Mouse (Mus musculus) MEL (cell line): ENCODE measurements around the gene Tead1. TPM values are rescaled to one million over a fixed set of nuclear protein-coding genes. Genes with fewer than 3 reads are reported as not detected.

Experiments used
- DNase-seq: peaks from one replicate; pipeline ENCODE4 v3.0.0; 2011; ENCODE audit warnings: low read depth, low spot score
- H3K27ac ChIP-seq: 2 replicates; pipeline ENCODE4 v1.5.1; 2012; ENCODE audit warnings: low read depth, mild to moderate bottlenecking, control low read depth, low read length, moderate library complexity; ENCODE audit not compliant: control insufficient read depth
- H3K27me3 ChIP-seq, 2 experiments: fragments of 150-350 bp in 1 of 2; sonication (generic) in 1 of 2; 2 replicates each; pipeline ENCODE4 v1.6.1; 2012; ENCODE audit warnings: low read length in 2 of 2, mild to moderate bottlenecking in 2 of 2, improper control_type of control experiment in 1 of 2, moderate library complexity in 1 of 2; ENCODE audit not compliant: insufficient read depth in 2 of 2, control insufficient read depth in 1 of 2
- H3K36me3 ChIP-seq, 2 experiments: 2 replicates each; pipeline ENCODE4 v1.6.1; 2012 to 2014; ENCODE audit warnings: low read length in 2 of 2, improper control_type of control experiment in 1 of 2, inconsistent platforms in 1 of 2, mild to moderate bottlenecking in 1 of 2; ENCODE audit not compliant: insufficient read depth in 2 of 2, control insufficient read depth in 1 of 2
- H3K4me1 ChIP-seq, 2 experiments: fragments of 150-350 bp in 1 of 2; sonication (generic) in 1 of 2; 2 replicates each; pipeline ENCODE4 v1.6.1; 2012; ENCODE audit warnings: low read length in 2 of 2, improper control_type of control experiment in 1 of 2, mild to moderate bottlenecking in 1 of 2; ENCODE audit not compliant: insufficient read depth in 2 of 2, control insufficient read depth in 1 of 2
- H3K4me3 ChIP-seq, 2 experiments: fragments of 150-350 bp in 1 of 2; sonication (generic) in 1 of 2; 2 replicates each; pipeline ENCODE4 v1.5.1; 2012; ENCODE audit warnings: low read depth in 2 of 2, low read length in 2 of 2, mild to moderate bottlenecking in 2 of 2, moderate library complexity in 2 of 2, control low read depth in 1 of 2, improper control_type of control experiment in 1 of 2; ENCODE audit not compliant: control insufficient read depth in 1 of 2, insufficient read depth in 1 of 2
- H3K79me2 ChIP-seq: 2 replicates; pipeline ENCODE4 v1.6.1; 2012; ENCODE audit warnings: mild to moderate bottlenecking, low read length, moderate library complexity; ENCODE audit not compliant: control insufficient read depth, poor library complexity, insufficient read depth
- H3K9ac ChIP-seq: 2 replicates; pipeline ENCODE4 v1.6.1; 2012; ENCODE audit warnings: low read depth, mild to moderate bottlenecking, control low read depth, low read length, moderate library complexity; ENCODE audit not compliant: control insufficient read depth, poor library complexity, severe bottlenecking
- H3K9me3 ChIP-seq: fragments of 150-350 bp; sonication (generic); replicated peaks from 2 replicates; pipeline ENCODE4 v1.6.1; 2012; ENCODE audit warnings: mild to moderate bottlenecking, low read length, improper control_type of control experiment, moderate library complexity; ENCODE audit not compliant: insufficient read depth
- BHLHE40 ChIP-seq: IDR thresholded peaks from 2 replicates; pipeline ENCODE4 v1.6.1; 2012; ENCODE audit warnings: low read depth, mild to moderate bottlenecking, inconsistent platforms, low read length, improper control_type of control experiment, borderline replicate concordance
- CHD1 ChIP-seq: IDR thresholded peaks from 2 replicates; pipeline ENCODE4 v1.6.1; 2012; ENCODE audit warnings: low read depth, mild to moderate bottlenecking, inconsistent platforms, low read length, improper control_type of control experiment
- CTCF ChIP-seq, 3 experiments: IDR thresholded peaks in 2 of 3; conservative IDR thresholded peaks in 1 of 3; 2 replicates each; pipeline ENCODE4 v1.5.1; 2011 to 2012; ENCODE audit warnings: low read length in 3 of 3, low read depth in 2 of 3, mild to moderate bottlenecking in 2 of 3, improper control_type of control experiment in 1 of 3, inconsistent platforms in 1 of 3, mixed read lengths in 1 of 3, moderate library complexity in 1 of 3; ENCODE audit not compliant: control insufficient read depth in 1 of 3, insufficient read depth in 1 of 3, poor library complexity in 1 of 3, severe bottlenecking in 1 of 3
- E2F4 ChIP-seq: IDR thresholded peaks from 2 replicates; pipeline ENCODE4 v1.6.1; 2011; ENCODE audit warnings: low read depth, low read length, improper control_type of control experiment, borderline replicate concordance
- ELF1 ChIP-seq: IDR thresholded peaks from 2 replicates; pipeline ENCODE4 v1.6.1; 2014; ENCODE audit warnings: low read depth, mild to moderate bottlenecking, inconsistent platforms, low read length, improper control_type of control experiment, moderate library complexity
- EP300 ChIP-seq, 2 experiments: IDR thresholded peaks; 2 replicates each; pipeline ENCODE4 v1.6.1; 2011; ENCODE audit warnings: improper control_type of control experiment in 2 of 2, low read length in 2 of 2, low read depth in 1 of 2, mild to moderate bottlenecking in 1 of 2
- GABPA ChIP-seq: IDR thresholded peaks from 2 replicates; pipeline ENCODE4 v1.6.1; 2012; ENCODE audit warnings: low read depth, mild to moderate bottlenecking, inconsistent platforms, low read length, improper control_type of control experiment, moderate library complexity
- GATA1 ChIP-seq: IDR thresholded peaks from 2 replicates; pipeline ENCODE4 v1.6.1; 2011; ENCODE audit warnings: low read depth, low read length, improper control_type of control experiment
- JUND ChIP-seq: IDR thresholded peaks from 2 replicates; pipeline ENCODE4 v1.6.1; 2011; ENCODE audit warnings: low read depth, mild to moderate bottlenecking, improper control_type of control experiment, low read length
- MAFK ChIP-seq: IDR thresholded peaks from 2 replicates; pipeline ENCODE4 v1.6.1; 2011; ENCODE audit warnings: low read depth, mild to moderate bottlenecking, low read length, improper control_type of control experiment, borderline replicate concordance
- MEF2A ChIP-seq: IDR thresholded peaks from 2 replicates; pipeline ENCODE4 v1.6.1; 2014; ENCODE audit warnings: low read depth, mild to moderate bottlenecking, inconsistent platforms, low read length, improper control_type of control experiment; ENCODE audit not compliant: poor library complexity, insufficient replicate concordance, severe bottlenecking; ENCODE audit errors: extremely low read depth
- MXI1 ChIP-seq: IDR thresholded peaks from 2 replicates; pipeline ENCODE4 v1.6.1; 2011; ENCODE audit warnings: mild to moderate bottlenecking, low read depth, low read length, improper control_type of control experiment
- MYC ChIP-seq: IDR thresholded peaks from 2 replicates; pipeline ENCODE4 v1.6.1; 2011; ENCODE audit warnings: low read depth, mild to moderate bottlenecking, low read length, improper control_type of control experiment, moderate library complexity
- POLR2AphosphoS2 ChIP-seq: IDR thresholded peaks from 2 replicates; pipeline ENCODE4 v1.6.1; 2011; ENCODE audit warnings: low read length, improper control_type of control experiment
- POLR2AphosphoS5 ChIP-seq: IDR thresholded peaks from 2 replicates; pipeline ENCODE4 v1.6.1; 2012; ENCODE audit warnings: low read depth, borderline replicate concordance, mild to moderate bottlenecking, inconsistent platforms, low read length, moderate library complexity, mixed read lengths
- RAD21 ChIP-seq: IDR thresholded peaks from 2 replicates; pipeline ENCODE4 v1.6.1; 2011; ENCODE audit warnings: mild to moderate bottlenecking, low read depth, low read length, improper control_type of control experiment
- RCOR1 ChIP-seq: IDR thresholded peaks from 2 replicates; pipeline ENCODE4 v1.6.1; 2012; ENCODE audit warnings: low read depth, mild to moderate bottlenecking, inconsistent platforms, low read length, improper control_type of control experiment
- SIN3A ChIP-seq: IDR thresholded peaks from 2 replicates; pipeline ENCODE4 v1.6.1; 2012; ENCODE audit warnings: low read length, improper control_type of control experiment, inconsistent platforms
- SMC3 ChIP-seq: IDR thresholded peaks from 2 replicates; pipeline ENCODE4 v1.6.1; 2011; ENCODE audit warnings: low read depth, low read length, improper control_type of control experiment
- TAL1 ChIP-seq: IDR thresholded peaks from 2 replicates; pipeline ENCODE4 v1.6.1; 2012; ENCODE audit warnings: mild to moderate bottlenecking, inconsistent platforms, low read length, moderate library complexity, mixed read lengths
- TBP ChIP-seq: IDR thresholded peaks from 2 replicates; pipeline ENCODE4 v1.8.0; 2011; ENCODE audit warnings: low read depth, low read length, improper control_type of control experiment
- UBTF ChIP-seq: IDR thresholded peaks from 2 replicates; pipeline ENCODE4 v1.6.1; 2012; ENCODE audit warnings: low read depth, mild to moderate bottlenecking, inconsistent platforms, low read length, improper control_type of control experiment, moderate library complexity, borderline replicate concordance; ENCODE audit not compliant: insufficient read depth
- USF1 ChIP-seq: IDR thresholded peaks from 2 replicates; pipeline ENCODE4 v1.6.1; 2014; ENCODE audit warnings: low read depth, mild to moderate bottlenecking, inconsistent platforms, low read length, improper control_type of control experiment, moderate library complexity
- USF2 ChIP-seq, 2 experiments: IDR thresholded peaks; 2 replicates each; pipeline ENCODE4 v1.6.1; 2011 to 2012; ENCODE audit warnings: improper control_type of control experiment in 2 of 2, low read length in 2 of 2, borderline replicate concordance in 1 of 2, inconsistent platforms in 1 of 2, low read depth in 1 of 2, mild to moderate bottlenecking in 1 of 2; ENCODE audit not compliant: insufficient read depth in 1 of 2
- ZC3H11A ChIP-seq: IDR thresholded peaks from 2 replicates; pipeline ENCODE4 v1.6.1; 2012; ENCODE audit warnings: low read depth, mild to moderate bottlenecking, inconsistent platforms, low read length, improper control_type of control experiment
- polyA plus RNA-seq, 2 experiments: library from polyadenylated mRNA; stranded (reverse) in 1 of 2; unstranded in 1 of 2; fragments of >175 nt in 1 of 2; fragments of >200 nt in 1 of 2; gene quantifications; 2 replicates each; pipeline versions ENCODE4 v1.2.1 to v1.2.4; 2012; ENCODE audit warnings: low replicate concordance in 2 of 2, low read depth in 1 of 2; ENCODE audit not compliant: insufficient read length in 2 of 2, insufficient read depth in 1 of 2, missing spikeins in 1 of 2
- total RNA-seq: library from RNA; depleted of rRNA; stranded (reverse); fragments of 300-350 nt; gene quantifications from 2 replicates; pipeline ENCODE4 v1.2.3, GENCODE M21; 2012

The Tead1 gene
- total and polyA plus RNA-seq, 3 experiments = not detected

GRCm38 (mm10) chr7:112806718-112807400 is 127.7 kb downstream of the Tead1 start:
- Histone ChIP-seq H3K9ac (no peak overlapping the region), H3K36me3 (no peaks in the 10 kb centered on the region), H3K79me2 (no peaks in the 10 kb centered on the region), H3K9me3 (no peaks in the 10 kb centered on the region), H3K27ac (no peak overlapping the region), H3K4me1 (no peaks in the 10 kb centered on the region), H3K27me3 (no peaks in the 10 kb centered on the region), H3K4me3 (no peak overlapping the region)
- no peak for DNase-seq
- TF ChIP-seq BHLHE40 (no peak), JUND (no peak), USF1 (no peak), MEF2A (no peak), TAL1 (no peak), ZC3H11A (no peak), RCOR1 (no peak), SIN3A (no peak), RAD21 (no peak), E2F4 (no peak), EP300 (IDR thresholded peaks at IDR 0.05; ENCODE audit: low read depth in 1 of 2, low read length in 2 of 2) (no peak), UBTF (no peak)

- DNase-seq = no peak
- no peaks in the 10 kb centered on the region for H3K27me3 ChIP-seq
- no peaks in the 10 kb centered on the region for H3K4me1 ChIP-seq
- no peaks in the 10 kb centered on the region for H3K36me3 ChIP-seq
- H3K9ac ChIP-seq = no peak overlapping the region
- no peak overlapping the region for H3K27ac ChIP-seq
- H3K4me3 ChIP-seq = no peak overlapping the region
- H3K9me3 ChIP-seq = no peaks in the 10 kb centered on the region
- no peak for TF ChIP-seq MXI1
- TF ChIP-seq MYC = no peak
- TF ChIP-seq USF2 (IDR thresholded peaks at IDR 0.05; ENCODE audit: borderline replicate concordance in 1 of 2, insufficient read depth in 1 of 2, low read depth in 1 of 2, low read length in 2 of 2) = no peak
- TF ChIP-seq TBP = no peak
- TF ChIP-seq UBTF = no peak
- TF ChIP-seq MAFK = no peak
- TF ChIP-seq JUND = no peak
- no peak for TF ChIP-seq CHD1
- TF ChIP-seq CTCF (IDR thresholded peaks at IDR 0.05 in 2 of 3, conservative IDR thresholded peaks at IDR 0.05 in 1 of 3; ENCODE audit: control insufficient read depth in 1 of 3, insufficient read depth in 1 of 3, low read depth in 2 of 3, low read length in 3 of 3, poor library complexity in 1 of 3, severe bottlenecking in 1 of 3) = no peak
- TF ChIP-seq GABPA = no peak
- no peak for TF ChIP-seq SMC3
- TF ChIP-seq RCOR1 = no peak
- no peak for TF ChIP-seq POLR2AphosphoS2
- no peak for TF ChIP-seq GATA1
- TF ChIP-seq POLR2AphosphoS5 = no peak
- no peak for TF ChIP-seq ELF1
- H3K79me2 ChIP-seq = no peaks in the 10 kb centered on the region
Measured at GRCm38 (mm10) chr7:112807401-112807751, 128.3 kb downstream of the Tead1 start.
